Mouse (Mus musculus) kidney, postnatal 0 days (tissue): ENCODE data around the gene Polrmt. TPM values are rescaled to one million over a fixed set of nuclear protein-coding genes. Genes with fewer than 3 reads are reported as not detected.

Source experiments
- ATAC-seq: fragments of 200-750 bp; cut with Nextera tagmentation; replicated peaks from 2 replicates; pipeline ENCODE4 v1.8.0; 2017; ENCODE audit warnings: low read depth, moderate number of reproducible peaks, moderate TSS enrichment, moderate library complexity; ENCODE audit not compliant: low FRiP score
- DNase-seq: peaks from one replicate; pipeline ENCODE4 v3.0.0-alpha.2; 2016; ENCODE audit warnings: low spot score
- H3K27ac ChIP-seq: fragments of 300-500 bp; sonication (generic); 2 replicates; pipeline ENCODE4 v1.5.1; 2014; ENCODE audit warnings: mild to moderate bottlenecking
- H3K27me3 ChIP-seq: fragments of 300-500 bp; sonication (generic); 2 replicates; pipeline ENCODE4 v1.6.1; 2014; ENCODE audit warnings: low read length, mixed read lengths; ENCODE audit not compliant: insufficient read depth
- H3K36me3 ChIP-seq: fragments of 300-500 bp; sonication (generic); 2 replicates; pipeline ENCODE4 v1.6.1; 2014; ENCODE audit warnings: low read length, mixed read lengths; ENCODE audit not compliant: insufficient read depth
- H3K4me1 ChIP-seq: fragments of 300-500 bp; sonication (generic); replicated peaks from 2 replicates; pipeline ENCODE4 v1.6.1; 2014; ENCODE audit warnings: antibody characterized with exemption, low read length, mixed read lengths; ENCODE audit not compliant: insufficient read depth
- H3K4me2 ChIP-seq: fragments of 300-500 bp; sonication (generic); 2 replicates; pipeline ENCODE4 v1.6.1; 2014; ENCODE audit warnings: mild to moderate bottlenecking, low read length, moderate library complexity, mixed read lengths
- H3K4me3 ChIP-seq: fragments of 300-500 bp; sonication (generic); replicated peaks from 2 replicates; pipeline ENCODE4 v1.5.1; 2014; ENCODE audit warnings: low read depth, low read length
- H3K9ac ChIP-seq: fragments of 300-500 bp; sonication (generic); 2 replicates; pipeline ENCODE4 v1.6.1; 2014; ENCODE audit warnings: low read depth, low read length
- H3K9me3 ChIP-seq: fragments of 300-500 bp; sonication (generic); replicated peaks from 2 replicates; pipeline ENCODE4 v1.6.1; 2016; ENCODE audit warnings: low read length, inconsistent platforms, mixed read lengths
- CTCF ChIP-seq: IDR thresholded peaks from 2 replicates; pipeline ENCODE4 v1.5.1; 2016; ENCODE audit warnings: antibody characterized with exemption, low read depth, mild to moderate bottlenecking, moderate library complexity
- WGBS: fragments of 180-500 bp; shearing (Covaris S2); extraction: QIAGEN DNeasy Blood & Tissue Kit; methylation state at CpG from one replicate; pipeline ENCODE4 v1.1.7; 2014; 5-methylcytosine and 5-hydroxymethylcytosine counted together
- polyA plus RNA-seq: library from polyadenylated mRNA; unstranded; fragments of >200 nt; fragmentation: Nextera tagmentation; extraction: Ambion mirVana; gene quantifications from 2 replicates; pipeline ENCODE4 v1.2.1, GENCODE M21; 2015

Polrmt gene
- polyA plus RNA-seq, 1 experiment from 2014 or later = 38.5 TPM

DNA sequence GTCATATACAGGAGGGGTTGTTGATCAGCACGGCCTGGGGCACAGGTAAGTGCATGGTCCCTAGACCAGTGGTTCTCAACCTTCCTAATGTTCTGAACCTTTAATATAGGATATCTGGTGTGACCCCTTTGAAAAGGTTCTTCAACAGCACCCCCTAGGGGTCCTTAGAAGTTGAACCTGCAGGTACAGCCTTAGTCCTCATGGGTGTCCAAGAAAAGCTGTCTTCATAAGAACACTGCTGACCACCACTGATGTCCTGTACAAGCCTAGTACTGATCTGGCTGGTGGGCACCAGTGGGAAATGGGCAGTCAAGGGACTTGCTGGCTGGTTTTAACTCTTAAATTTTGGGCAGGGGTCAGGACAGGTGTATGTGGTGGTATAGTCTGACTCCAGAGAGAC, 34.4 kb downstream of the Polrmt start:
- TF ChIP-seq CTCF = peak; percentile 48; the same call in 1 of the 2 replicates
- no peak overlapping the region for H3K27ac ChIP-seq
- DNase-seq = peak; percentile 49
- H3K4me2 ChIP-seq = no peak overlapping the region
- peak; percentile 23 for ATAC-seq
- H3K9me3 ChIP-seq = no peaks in the 10 kb centered on the region
- H3K4me3 ChIP-seq = no peak overlapping the region
- peaks cover 10% of the 10 kb centered on the region; the same call in 1 of the 2 replicates for H3K4me1 ChIP-seq
- H3K9ac ChIP-seq = no peak overlapping the region
- 76% methylated on average over 1 of the region's 1 CpGs for WGBS
- H3K27me3 ChIP-seq = peaks cover 18% of the 10 kb centered on the region
- H3K36me3 ChIP-seq = peaks cover 29% of the 10 kb centered on the region

DNA sequence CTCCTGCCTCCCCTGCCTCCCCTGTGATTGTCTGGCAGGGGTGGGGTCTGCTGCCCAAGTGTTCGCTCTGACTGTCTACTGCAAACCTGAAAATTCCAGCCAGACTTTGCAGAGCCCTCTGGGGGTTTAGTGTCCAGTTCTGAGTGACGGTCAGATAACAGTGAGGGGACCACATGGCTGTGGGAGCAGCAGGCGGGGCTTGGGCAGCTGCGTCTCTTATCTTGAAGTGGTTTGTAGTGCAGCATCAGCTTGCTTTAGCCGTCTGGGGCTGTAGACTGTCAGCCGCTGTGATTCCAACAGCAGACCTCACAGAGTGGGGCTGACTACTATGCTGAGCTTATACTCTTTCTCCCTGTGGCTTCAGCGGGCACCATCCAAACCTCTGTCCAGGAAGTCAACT, 37.1 kb downstream of the Polrmt start:
- H3K9ac ChIP-seq = no peak overlapping the region
- TF ChIP-seq CTCF = no peak

DNA sequence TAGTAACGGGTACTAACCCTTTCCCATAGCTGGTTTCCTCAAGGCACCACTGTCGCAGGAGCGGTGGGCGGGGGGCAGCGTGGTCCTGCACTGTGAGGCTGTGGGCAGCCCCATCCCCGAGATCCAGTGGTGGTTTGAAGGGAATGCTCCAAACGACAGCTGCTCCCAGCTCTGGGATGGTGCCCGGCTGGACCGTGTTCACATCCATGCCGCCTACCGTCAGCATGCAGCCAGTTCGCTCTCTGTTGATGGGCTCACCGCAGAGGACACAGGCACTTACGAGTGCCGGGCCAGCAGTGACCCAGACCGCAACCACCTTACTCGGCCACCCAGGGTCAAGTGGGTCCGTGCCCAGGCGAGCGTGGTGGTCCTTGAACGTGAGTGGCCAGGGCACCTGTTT, 37.7 kb downstream of the Polrmt start:
- TF ChIP-seq CTCF = no peak
- no peak for DNase-seq
- Histone ChIP-seq H3K4me3 (no peak overlapping the region), H3K27me3 (no peaks in the 10 kb centered on the region), H3K36me3 (peaks cover 32% of the 10 kb centered on the region), H3K4me2 (no peak overlapping the region), H3K27ac (no peak overlapping the region), H3K4me1 (peaks cover 13% of the 10 kb centered on the region), H3K9me3 (no peaks in the 10 kb centered on the region), H3K9ac (no peak overlapping the region)
- 85% methylated on average over 21 of the region's 21 CpGs for WGBS
- no peak for ATAC-seq

More for the DNA sequence above, 37.1 kb downstream of the Polrmt start:
- DNase-seq (no peak), ATAC-seq (no peak)
- WGBS = 72% methylated on average over 7 of the region's 7 CpGs
- no peaks in the 10 kb centered on the region for H3K27me3 ChIP-seq
- H3K4me3 ChIP-seq = no peak overlapping the region
- H3K36me3 ChIP-seq = peaks cover 32% of the 10 kb centered on the region
- H3K4me2 ChIP-seq = no peak overlapping the region
- no peak overlapping the region for H3K27ac ChIP-seq
- peaks cover 13% of the 10 kb centered on the region for H3K4me1 ChIP-seq
- no peaks in the 10 kb centered on the region for H3K9me3 ChIP-seq

DNA sequence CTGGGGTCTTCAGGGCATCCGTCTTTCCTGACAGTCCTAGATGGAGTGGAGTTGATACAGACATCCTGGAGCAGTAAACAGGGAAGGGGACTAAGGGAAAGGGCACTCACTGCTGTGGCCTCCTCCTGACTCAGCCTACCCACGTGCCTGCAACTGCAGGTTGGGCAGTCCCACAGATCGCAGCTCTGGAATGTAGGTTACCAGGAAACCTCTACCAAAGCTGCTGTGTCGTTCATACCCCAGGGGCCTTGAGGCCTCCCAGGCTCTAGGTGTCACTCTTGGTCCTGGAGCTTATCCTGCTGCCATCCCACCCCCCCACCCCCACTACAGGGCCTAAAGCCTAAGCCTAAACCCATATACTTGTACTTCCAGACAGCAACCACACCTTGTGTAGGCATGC, 38.6 kb downstream of the Polrmt start:
- Histone ChIP-seq H3K9ac (no peak overlapping the region), H3K4me1 (peaks cover 13% of the 10 kb centered on the region), H3K4me3 (no peak overlapping the region), H3K4me2 (no peak overlapping the region), H3K9me3 (no peaks in the 10 kb centered on the region), H3K36me3 (peaks cover 32% of the 10 kb centered on the region), H3K27me3 (no peaks in the 10 kb centered on the region), H3K27ac (no peak overlapping the region)
- DNase-seq = no peak
- no peak for ATAC-seq
- TF ChIP-seq CTCF = no peak
- 72% methylated on average over 4 of the region's 4 CpGs for WGBS

DNA sequence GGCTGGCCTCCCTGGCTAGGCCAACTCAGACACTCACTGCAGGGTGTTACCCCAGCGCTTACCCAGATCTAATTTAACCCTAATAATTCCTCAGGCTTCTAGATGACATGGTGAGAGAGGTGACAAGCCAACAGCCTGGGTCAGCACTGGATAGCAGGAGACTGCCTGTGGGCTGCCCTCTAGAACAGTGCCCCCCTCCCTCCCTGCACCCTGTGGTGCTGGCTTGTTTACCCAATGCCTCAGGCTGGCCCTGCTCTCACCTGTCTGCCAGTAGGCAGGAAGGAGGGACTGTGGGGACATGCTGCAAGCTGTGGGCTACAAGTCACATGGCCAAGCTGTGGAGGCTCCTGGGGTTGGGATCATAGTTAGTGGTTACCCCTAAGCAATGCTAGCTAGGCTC, 39.2 kb downstream of the Polrmt start:
- Histone ChIP-seq H3K27ac (no peak overlapping the region), H3K27me3 (no peaks in the 10 kb centered on the region), H3K9me3 (no peaks in the 10 kb centered on the region), H3K4me1 (peaks cover 13% of the 10 kb centered on the region), H3K36me3 (peaks cover 32% of the 10 kb centered on the region), H3K4me2 (no peak overlapping the region), H3K4me3 (no peak overlapping the region), H3K9ac (no peak overlapping the region)
- ATAC-seq (no peak), DNase-seq (no peak)
- 70% methylated on average over 1 of the region's 1 CpGs for WGBS
- TF ChIP-seq CTCF = no peak

DNA sequence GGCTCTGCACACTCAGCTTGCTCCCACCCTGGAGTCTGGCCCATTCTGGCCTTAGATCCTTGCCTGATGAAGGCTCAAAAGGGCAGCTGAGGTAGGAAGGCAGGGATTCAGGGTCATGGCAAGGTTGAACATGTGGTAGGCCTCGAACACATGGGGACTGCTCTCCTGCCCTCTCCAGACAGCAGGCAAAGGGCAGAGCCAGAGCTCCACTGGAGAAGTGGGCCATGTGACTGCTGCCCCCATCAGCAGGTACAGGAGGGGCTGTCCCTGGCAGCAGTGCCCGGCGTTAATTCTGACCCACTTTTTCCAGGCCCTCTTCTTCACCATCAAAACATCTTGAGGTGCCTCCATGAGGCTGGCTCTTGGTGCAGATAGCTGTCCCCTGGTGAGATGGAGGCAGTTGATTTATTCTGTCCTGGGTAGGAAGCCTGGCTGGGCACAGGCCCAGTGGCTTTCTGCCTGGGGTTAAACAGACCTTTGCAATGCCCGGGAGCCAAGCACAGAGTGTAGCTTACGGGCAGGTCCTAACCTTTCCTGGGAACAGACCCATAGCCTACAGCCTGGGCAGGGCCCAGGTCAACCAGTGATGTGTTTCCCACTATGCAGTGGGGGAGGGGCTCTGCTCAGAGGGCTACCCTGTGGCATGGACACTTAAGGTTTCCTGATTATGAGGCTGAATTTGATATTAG, 39.8 kb downstream of the Polrmt start:
- H3K4me3 ChIP-seq = no peak overlapping the region

More for the DNA sequence above, 39.8 kb downstream of the Polrmt start:
- DNase-seq (no peak), ATAC-seq (no peak)
- no peak for TF ChIP-seq CTCF
- H3K9ac ChIP-seq = 0 out of 2 replicates have a peak overlapping the region, but pooled peaks have one; percentile 44
- H3K9me3 ChIP-seq = no peaks in the 10 kb centered on the region
- H3K4me2 ChIP-seq = peak overlapping the region; percentile 79; the same call in 1 of the 2 replicates
- H3K36me3 ChIP-seq = peaks cover 28% of the 10 kb centered on the region
- H3K27ac ChIP-seq = peak overlapping the region; percentile 57; the same call in 1 of the 2 replicates
- peaks cover 13% of the 10 kb centered on the region for H3K4me1 ChIP-seq
- 65% methylated on average over 5 of the region's 5 CpGs for WGBS
- H3K27me3 ChIP-seq = no peaks in the 10 kb centered on the region
